Mouse (Mus musculus) embryo, embryonic 10.5 days (tissue): ENCODE measurements around the gene Mctp1.
"Not testable (repeated sequence)": the region's sequence is repeated elsewhere in the genome, so short reads cannot be mapped to it uniquely, and the experiment has no call there.

Experiments
- DNase-seq: peaks from one replicate; pipeline ENCODE4 v3.0.0-alpha.2; 2015; ENCODE audit warnings: low spot score

The Mctp1 gene

DNA sequence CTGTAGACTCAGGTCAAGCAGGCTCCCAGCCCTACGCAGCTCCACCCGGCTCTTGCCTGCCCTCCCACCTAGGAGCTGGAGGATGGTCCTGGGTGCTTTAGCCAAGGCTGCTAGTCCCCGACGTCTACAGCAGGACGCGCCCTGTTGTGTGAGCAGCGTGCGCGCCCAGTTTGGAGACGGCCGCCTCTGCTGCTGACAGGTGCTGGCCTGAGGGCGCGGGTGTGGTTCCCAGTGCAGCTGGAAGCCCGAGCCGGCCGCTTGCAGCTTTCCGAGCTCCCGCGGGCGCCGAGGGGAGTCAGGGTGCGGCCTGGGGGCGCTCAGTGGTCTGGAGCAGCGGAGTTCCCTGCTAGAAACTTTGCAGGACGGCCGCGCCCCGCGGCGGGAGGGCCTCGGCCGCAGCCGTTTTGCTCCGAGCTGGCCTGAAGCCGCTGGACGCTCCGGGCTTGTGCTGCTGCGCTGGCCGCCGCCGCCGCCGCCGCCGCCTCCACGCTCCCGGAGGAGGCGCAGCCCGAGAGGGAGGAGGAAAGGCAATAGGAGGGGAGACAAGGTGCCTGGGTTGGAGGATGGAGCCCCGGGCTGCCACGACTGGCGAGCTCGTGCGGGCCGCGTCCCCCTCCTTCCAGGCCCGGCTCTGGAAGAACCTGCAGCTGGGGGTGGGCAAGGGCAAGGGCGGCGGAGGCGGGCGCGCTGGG lies at the start of gene Mctp1:
TSS of gene Mctp1 (plus strand) at position 564 of the 692 bp plus-strand sequence.
- peak; percentile 67 for DNase-seq

- not testable (repeated sequence) for DNase-seq
Observed at GRCm38 (mm10) chr13:76345941-76346340, 38.4 kb upstream of the Mctp1 start.

DNA sequence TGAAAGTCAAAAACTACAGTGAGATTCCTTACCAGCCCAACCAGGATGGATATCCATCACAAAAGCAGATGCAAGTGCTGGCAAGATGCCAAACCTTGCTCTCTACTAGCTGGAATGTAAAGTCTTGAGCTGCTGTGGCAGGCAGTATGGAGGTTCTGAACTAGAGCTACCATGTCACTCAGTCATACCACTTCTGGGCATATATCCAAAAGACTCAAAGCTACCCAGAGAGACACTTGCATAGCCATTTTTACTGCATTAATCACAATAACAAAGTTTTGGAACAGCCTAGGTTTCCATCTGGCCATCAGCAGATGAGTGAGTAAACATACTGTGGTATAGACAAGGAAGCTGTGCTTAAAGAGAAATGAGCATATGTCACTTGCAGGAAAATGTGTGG lies 25.6 kb upstream of the Mctp1 start:
- no peak for DNase-seq

DNA sequence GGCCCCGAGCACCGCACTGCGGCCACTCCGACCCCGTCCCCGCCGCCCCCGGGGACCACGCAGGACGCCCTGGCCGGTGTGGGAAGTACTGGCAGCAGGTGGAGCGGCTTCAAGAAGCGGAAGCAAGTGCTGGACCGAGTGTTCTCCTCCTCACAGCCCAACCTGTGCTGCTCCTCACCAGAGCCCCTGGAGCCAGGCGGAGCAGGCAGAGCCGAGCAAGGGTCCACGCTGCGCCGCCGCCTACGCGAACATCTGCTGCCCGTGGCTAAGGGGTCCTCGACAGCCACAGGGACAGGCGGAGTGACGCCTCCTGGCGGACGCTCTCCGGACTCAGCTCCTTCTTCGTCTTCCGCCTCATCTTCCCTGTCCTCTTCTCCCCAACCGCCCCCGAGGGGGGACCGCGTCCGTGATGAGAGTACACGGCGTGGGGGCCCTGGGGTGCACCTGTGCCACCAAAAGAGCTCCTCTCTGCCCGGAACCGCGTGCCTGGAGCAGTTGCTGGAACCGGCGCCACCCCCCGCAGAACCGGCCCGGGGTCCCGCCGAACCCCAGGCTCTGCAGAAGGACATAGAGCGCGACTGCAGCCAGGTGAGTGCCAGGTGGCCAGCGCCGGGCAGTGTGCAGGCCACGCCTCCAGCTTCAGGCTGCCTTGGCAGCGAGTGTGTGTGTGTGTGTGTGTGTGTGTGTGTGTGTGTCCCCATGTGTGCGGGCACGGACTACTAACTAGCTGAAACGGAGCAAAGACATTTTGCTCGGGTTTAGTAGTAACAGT lies 515 bp downstream of the Mctp1 start:
- peak; percentile 74 for DNase-seq

- no peak for DNase-seq
Observed at GRCm38 (mm10) chr13:76388615-76389014, 4.3 kb downstream of the Mctp1 start.

GRCm38 (mm10) chr13:76391920-76392319 lies 7.6 kb downstream of the Mctp1 start:
- DNase-seq = no peak

- no peak for DNase-seq
Observed at GRCm38 (mm10) chr13:76393106-76393505, 8.8 kb downstream of the Mctp1 start.

GRCm38 (mm10) chr13:76395906-76396305 lies 11.6 kb downstream of the Mctp1 start:
- DNase-seq = no peak

DNA sequence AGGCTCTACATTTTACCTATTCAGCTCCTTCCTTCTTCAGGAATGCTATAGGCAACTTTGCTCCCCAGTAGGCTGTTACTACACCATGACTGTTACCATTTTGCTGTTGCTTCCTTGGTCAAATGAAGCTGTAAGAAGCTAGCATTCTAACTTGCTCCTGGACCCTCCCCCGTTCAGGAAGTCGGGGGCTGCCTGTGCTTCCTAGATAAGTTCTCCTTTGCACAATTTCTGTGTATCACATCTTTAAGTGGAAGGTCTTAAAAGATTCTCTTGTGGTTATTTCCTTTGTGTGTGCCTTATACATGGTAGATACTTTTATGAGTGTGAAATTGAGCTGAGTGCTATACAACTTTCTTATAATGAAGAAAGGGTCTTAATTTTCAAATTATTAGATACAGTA lies 25.0 kb downstream of the Mctp1 start:
- DNase-seq = no peak

DNA sequence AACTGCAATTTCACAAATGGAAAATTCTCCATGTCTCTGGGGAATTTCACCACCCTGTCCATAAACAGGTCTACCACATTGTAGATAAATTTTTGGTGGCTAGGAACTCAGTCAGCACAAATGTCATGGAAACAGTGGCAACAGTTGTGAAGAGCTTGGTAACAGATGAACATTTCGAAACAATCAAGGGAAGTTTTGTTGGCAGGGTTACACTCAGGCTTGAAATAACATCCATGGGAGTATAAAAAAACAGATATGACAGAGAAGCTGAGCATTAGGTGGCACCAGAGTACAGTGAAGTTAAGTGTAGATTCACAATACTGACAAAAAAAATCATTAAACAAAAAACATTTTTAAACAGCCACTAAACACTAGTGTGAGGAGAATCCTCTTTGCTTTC lies 26.3 kb downstream of the Mctp1 start:
- no peak for DNase-seq

GRCm38 (mm10) chr13:76415346-76415745 lies 31.0 kb downstream of the Mctp1 start:
- DNase-seq = peak; percentile 5

DNA sequence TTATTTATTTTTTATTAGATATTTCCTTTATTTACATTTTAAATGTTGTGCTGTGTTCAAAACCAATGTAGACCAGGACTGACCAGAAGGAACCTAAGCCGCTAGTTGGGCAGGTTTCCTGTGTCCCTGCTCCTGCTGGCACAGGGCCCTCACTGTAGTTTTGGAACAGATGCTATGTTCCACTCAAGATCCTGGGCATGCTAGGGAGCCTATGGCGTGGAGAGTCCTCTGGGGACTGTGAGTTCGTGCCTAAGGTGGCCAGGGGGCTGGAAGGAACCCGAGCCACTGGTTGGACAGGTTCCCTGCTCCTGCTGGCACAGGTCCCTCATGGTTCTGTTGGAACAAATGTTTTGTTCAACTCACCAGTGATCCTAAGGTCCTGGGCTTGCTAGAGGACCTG lies 35.8 kb downstream of the Mctp1 start:
- DNase-seq = no peak

GRCm38 (mm10) chr13:76421075-76421474 lies 36.7 kb downstream of the Mctp1 start:
- DNase-seq = no peak

- no peak for DNase-seq
Observed at GRCm38 (mm10) chr13:76422124-76422523, 37.8 kb downstream of the Mctp1 start.

DNA sequence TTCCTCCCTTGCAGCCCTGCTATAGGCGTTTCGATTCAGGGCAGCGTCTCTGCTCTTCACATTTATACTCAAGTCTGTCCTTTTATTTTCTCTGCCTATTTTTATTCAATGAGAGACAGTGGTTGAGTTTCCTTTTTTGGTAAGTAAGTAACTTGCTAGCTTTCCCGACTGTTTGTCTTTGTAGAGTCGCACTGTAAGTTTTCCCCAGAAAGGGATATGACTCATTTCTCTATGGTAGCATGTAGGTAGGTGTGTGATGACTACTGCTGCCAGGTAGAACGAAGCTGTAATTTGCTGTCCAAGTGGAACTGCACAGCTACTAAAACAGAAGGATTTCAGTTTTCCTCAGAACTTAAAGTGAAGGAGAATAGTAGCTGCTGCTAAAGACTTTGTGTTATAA lies 45.1 kb downstream of the Mctp1 start:
- no peak for DNase-seq

- DNase-seq = no peak
Observed at GRCm38 (mm10) chr13:76429927-76430326, 45.6 kb downstream of the Mctp1 start.

DNA sequence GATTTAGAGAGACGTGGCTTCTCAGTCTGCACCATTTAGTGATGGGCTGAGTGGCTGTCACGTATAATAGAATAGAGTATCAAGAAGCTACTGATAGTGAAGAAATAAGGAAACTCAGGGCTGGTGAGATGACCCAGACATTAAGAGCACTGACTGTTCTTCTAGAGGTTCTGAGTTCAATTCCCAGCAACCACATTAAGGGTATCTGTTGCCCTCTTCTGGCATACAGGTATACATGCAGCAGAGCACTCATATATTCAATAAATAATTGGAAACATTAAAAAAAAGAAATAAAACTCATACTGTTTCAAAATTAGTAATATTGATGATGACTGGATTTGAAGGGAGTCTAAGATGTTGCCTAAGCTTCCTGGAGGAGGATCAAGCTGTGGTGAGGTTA lies 47.6 kb downstream of the Mctp1 start:
- DNase-seq = no peak

- no peak for DNase-seq
Observed at GRCm38 (mm10) chr13:76433438-76433837, 49.1 kb downstream of the Mctp1 start.

GRCm38 (mm10) chr13:76436426-76436825 lies 52.1 kb downstream of the Mctp1 start:
- DNase-seq = no peak

DNA sequence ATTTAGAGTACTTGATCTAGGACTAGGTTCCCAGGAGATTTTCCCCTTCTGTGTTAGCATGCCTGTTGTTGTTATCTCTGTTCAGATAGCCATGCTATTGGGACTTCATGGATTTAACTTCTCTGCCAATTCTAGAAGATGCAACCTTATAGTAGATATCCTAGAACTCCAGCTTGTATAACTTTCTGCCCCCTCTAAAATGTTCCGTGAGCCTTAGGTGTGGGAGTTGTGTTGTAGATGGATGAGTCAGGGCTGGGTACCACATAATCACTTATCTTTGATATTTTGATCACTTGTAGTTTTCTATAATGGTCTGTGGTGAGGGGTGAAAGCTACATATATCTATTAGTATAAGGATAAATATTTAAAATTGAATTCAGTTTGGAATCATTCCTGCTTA lies 54.4 kb downstream of the Mctp1 start:
- DNase-seq = no peak

DNA sequence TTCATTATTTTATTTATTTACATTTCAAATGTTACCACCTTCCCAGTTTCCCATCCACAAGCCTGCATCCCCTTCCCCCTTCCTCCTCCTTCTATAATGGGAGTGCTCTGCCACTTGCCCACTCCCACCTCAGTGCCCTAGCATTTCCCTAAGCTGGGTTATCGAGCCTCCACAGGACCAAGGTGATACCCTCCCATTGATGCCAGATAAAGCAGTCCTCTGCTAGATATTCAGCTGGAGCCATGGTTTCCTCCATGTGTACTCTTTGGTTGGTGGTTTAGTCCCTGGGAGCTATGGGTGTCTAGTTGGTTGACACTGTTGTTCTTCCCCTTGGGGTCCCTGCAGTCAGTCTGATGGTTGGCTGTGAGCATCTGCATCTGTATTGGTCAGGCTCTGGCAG lies 61.7 kb downstream of the Mctp1 start:
- no peak for DNase-seq

DNA sequence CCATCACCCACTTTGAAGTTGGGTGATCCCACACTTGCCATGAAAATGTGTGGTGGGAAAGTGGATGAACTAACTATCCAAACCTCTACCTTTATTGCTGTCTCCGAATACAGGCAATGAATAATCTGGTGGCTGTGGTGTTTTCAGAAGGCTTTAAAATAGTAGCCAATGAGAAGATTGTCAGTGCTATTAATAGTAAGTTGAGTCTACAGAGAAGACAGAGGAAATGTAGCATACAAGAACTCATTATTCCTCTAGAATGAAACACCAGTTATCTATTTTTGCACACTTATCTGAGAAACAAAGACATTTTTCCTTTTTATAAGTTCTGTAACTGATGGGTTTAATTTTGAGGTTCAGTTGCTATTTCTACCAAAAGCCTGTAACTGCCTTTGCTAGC lies 63.2 kb downstream of the Mctp1 start:
- no peak for DNase-seq

DNA sequence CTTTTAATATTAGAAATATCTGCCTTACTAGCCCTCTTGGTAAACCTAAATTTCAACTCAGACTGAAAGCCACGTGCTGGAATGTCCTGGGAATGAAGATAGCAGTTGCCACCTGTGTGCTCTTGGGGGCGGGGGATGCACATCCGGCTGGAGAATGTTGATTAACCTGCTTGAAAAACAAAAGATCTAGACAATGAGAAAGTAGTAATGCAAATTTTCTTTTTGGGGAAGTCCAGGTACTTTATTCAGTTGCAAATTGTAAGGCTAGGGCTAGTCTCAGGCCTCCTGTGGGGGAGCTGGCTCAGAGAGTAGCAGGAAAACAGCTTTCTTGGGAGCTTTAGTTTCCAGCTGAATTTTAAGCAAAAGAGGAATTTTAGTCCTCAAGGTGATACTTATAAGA lies 67.2 kb downstream of the Mctp1 start:
- DNase-seq = not testable (repeated sequence)

- no peak for DNase-seq
Observed at GRCm38 (mm10) chr13:76481601-76482000, 97.3 kb downstream of the Mctp1 start.
